Mouse (Mus musculus) CH12.LX (cell line): ENCODE data around the gene S100a9.

ENCODE experiments used
- CTCF ChIP-seq, 2 experiments: IDR thresholded peaks in 1 of 2; conservative IDR thresholded peaks in 1 of 2; 2 replicates each; pipeline ENCODE4 v1.5.1; 2011 to 2012; ENCODE audit warnings: low read depth in 2 of 2, low read length in 2 of 2, improper control_type of control experiment in 1 of 2, inconsistent platforms in 1 of 2, mild to moderate bottlenecking in 1 of 2, moderate library complexity in 1 of 2
- E2F4 ChIP-seq: IDR thresholded peaks from 2 replicates; pipeline ENCODE4 v1.6.1; 2011; ENCODE audit warnings: low read depth, low read length, improper control_type of control experiment; ENCODE audit not compliant: insufficient replicate concordance
- EP300 ChIP-seq: IDR thresholded peaks from 2 replicates; pipeline ENCODE4 v1.6.1; 2011; ENCODE audit warnings: low read length, improper control_type of control experiment
- MXI1 ChIP-seq: IDR thresholded peaks from 2 replicates; pipeline ENCODE4 v1.6.1; 2011; ENCODE audit warnings: mild to moderate bottlenecking, low read depth, low read length, improper control_type of control experiment
- NRF1 ChIP-seq: IDR thresholded peaks from 2 replicates; pipeline ENCODE4 v1.6.1; 2014; ENCODE audit warnings: low read depth, mild to moderate bottlenecking, inconsistent platforms, low read length, improper control_type of control experiment, moderate library complexity
- POLR2A ChIP-seq: IDR thresholded peaks from 2 replicates; pipeline ENCODE4 v1.6.1; 2011; ENCODE audit warnings: low read depth, mild to moderate bottlenecking, improper control_type of control experiment, low read length
- RAD21 ChIP-seq: IDR thresholded peaks from 2 replicates; pipeline ENCODE4 v1.6.1; 2011; ENCODE audit warnings: low read depth, mild to moderate bottlenecking, low read length, improper control_type of control experiment, moderate library complexity
- TBP ChIP-seq: conservative IDR thresholded peaks from 2 replicates; pipeline ENCODE4 v1.6.1; 2011; ENCODE audit warnings: low read depth, low read length, improper control_type of control experiment
- UBTF ChIP-seq: IDR thresholded peaks from 2 replicates; pipeline ENCODE4 v1.6.1; 2012; ENCODE audit warnings: low read depth, mild to moderate bottlenecking, inconsistent platforms, low read length, improper control_type of control experiment, moderate library complexity
- USF2 ChIP-seq: conservative IDR thresholded peaks from 2 replicates; pipeline ENCODE4 v1.6.1; 2011; ENCODE audit warnings: low read depth, low read length, improper control_type of control experiment
- ZC3H11A ChIP-seq: IDR thresholded peaks from 2 replicates; pipeline ENCODE4 v1.6.1; 2012; ENCODE audit warnings: low read depth, mild to moderate bottlenecking, inconsistent platforms, low read length, improper control_type of control experiment
- ZMIZ1 ChIP-seq: IDR thresholded peaks from 2 replicates; pipeline ENCODE4 v1.6.1; 2012; ENCODE audit warnings: low read depth, mild to moderate bottlenecking, inconsistent platforms, low read length, improper control_type of control experiment

GRCm38 (mm10) chr3:90678656-90679055 lies 16.9 kb downstream of the S100a9 start:
- TF ChIP-seq CTCF (conservative IDR thresholded peaks at IDR 0.05 in 1 of 2, IDR thresholded peaks at IDR 0.05 in 1 of 2; ENCODE audit: low read depth in 2 of 2, low read length in 2 of 2) (no peak), POLR2A (no peak), TBP (no peak), UBTF (no peak), NRF1 (no peak), ZMIZ1 (no peak), MXI1 (no peak), RAD21 (no peak), E2F4 (no peak), ZC3H11A (no peak), USF2 (no peak), EP300 (no peak)
